Mouse (Mus musculus) adrenal gland, postnatal 25 days (tissue): ENCODE measurements around the gene Cyp1a1. TPM values are rescaled to one million over a fixed set of nuclear protein-coding genes. Genes with fewer than 3 reads are reported as not detected.
A peak's percentile ranks its signal among the peaks of the same experiment; 100 is the strongest.

ENCODE experiments used
- DNase-seq: peaks from one replicate; pipeline ENCODE4 v3.0.0; 2021; ENCODE audit warnings: mixed read lengths
- long read RNA-seq: library from polyadenylated mRNA; stranded (forward); transcript quantifications from one replicate; pipeline ENCODE4 v2.0.0, GENCODE M21; 2021
- total RNA-seq: library from RNA; stranded (reverse); gene quantifications from 2 replicates; pipeline ENCODE4 v1.2.3, GENCODE M21; 2021

Cyp1a1 gene
- total RNA-seq = 0.12 and 0.57 TPM in 2 replicates
- long read RNA-seq, partial matches to known transcripts = 0 of 2 reads
- long read RNA-seq, other reads (novel, unspliced or antisense) = 0 of 2 reads

- DNase-seq = no peak
These were observed at the start of gene Cyp1a1 for GRCm38 (mm10) chr9:57687751-57688150. Gene Cyp1a1, plus strand, starts transcription at chr9:57687928.

GRCm38 (mm10) chr9:57638651-57639459 is 48.9 kb upstream of the Cyp1a1 start:
- peak; percentile 50 for DNase-seq

- no peak for DNase-seq
These were observed 47.9 kb upstream of the Cyp1a1 start for GRCm38 (mm10) chr9:57639661-57640328.

- peak; percentile 31 for DNase-seq
These were observed 47.3 kb upstream of the Cyp1a1 start for GRCm38 (mm10) chr9:57640384-57640783.

- no peak for DNase-seq
These were observed 46.7 kb upstream of the Cyp1a1 start for GRCm38 (mm10) chr9:57641022-57641421.

- DNase-seq = no peak
These were observed 45.8 kb upstream of the Cyp1a1 start for GRCm38 (mm10) chr9:57641775-57642550.

- DNase-seq = no peak
These were observed 44.4 kb upstream of the Cyp1a1 start for GRCm38 (mm10) chr9:57643169-57643855.

- no peak for DNase-seq
These were observed 43.9 kb upstream of the Cyp1a1 start for GRCm38 (mm10) chr9:57643856-57644180.

- DNase-seq = no peak
These were observed 43.2 kb upstream of the Cyp1a1 start for GRCm38 (mm10) chr9:57644442-57644943.

GRCm38 (mm10) chr9:57644944-57645893 is 42.5 kb upstream of the Cyp1a1 start:
- DNase-seq = peak; percentile 95

GRCm38 (mm10) chr9:57646551-57647103 is 41.1 kb upstream of the Cyp1a1 start:
- DNase-seq = no peak

GRCm38 (mm10) chr9:57647286-57648108 is 40.2 kb upstream of the Cyp1a1 start:
- DNase-seq = no peak

- no peak for DNase-seq
These were observed 37.5 kb upstream of the Cyp1a1 start for GRCm38 (mm10) chr9:57650130-57650785.

GRCm38 (mm10) chr9:57650786-57651311 is 36.9 kb upstream of the Cyp1a1 start:
- no peak for DNase-seq

GRCm38 (mm10) chr9:57652351-57652750 is 35.4 kb upstream of the Cyp1a1 start:
- DNase-seq = no peak

GRCm38 (mm10) chr9:57652855-57653254 is 34.9 kb upstream of the Cyp1a1 start:
- no peak for DNase-seq

- DNase-seq = no peak
These were observed 34.4 kb upstream of the Cyp1a1 start, which contains the start of gene Csk for GRCm38 (mm10) chr9:57653283-57653682. Gene Csk, minus strand, starts transcription at chr9:57653631.

- no peak for DNase-seq
These were observed 32.8 kb upstream of the Cyp1a1 start for GRCm38 (mm10) chr9:57654966-57655365.

GRCm38 (mm10) chr9:57655749-57656148 is 32.0 kb upstream of the Cyp1a1 start:
- DNase-seq = peak; percentile 96
